Mouse (Mus musculus) kidney, embryonic 16.5 days (tissue): ENCODE data around the gene Gm13694. TPM values are rescaled to one million over a fixed set of nuclear protein-coding genes. Genes with fewer than 3 reads are reported as not detected.

Experiments used
- ATAC-seq: fragments of 200-750 bp; cut with Nextera tagmentation; 2 replicates; pipeline ENCODE4 v1.8.0; 2017; ENCODE audit warnings: moderate TSS enrichment; ENCODE audit not compliant: low FRiP score, low TSS enrichment
- H3K27ac ChIP-seq: fragments of 300-500 bp; sonication (generic); 2 replicates; pipeline ENCODE4 v1.5.1; 2014; ENCODE audit warnings: low read length
- H3K27me3 ChIP-seq: fragments of 300-500 bp; sonication (generic); 2 replicates; pipeline ENCODE4 v1.6.1; 2014; ENCODE audit warnings: low read length, control low read depth, mixed read lengths; ENCODE audit not compliant: insufficient read depth
- H3K36me3 ChIP-seq: fragments of 300-500 bp; sonication (generic); 2 replicates; pipeline ENCODE4 v1.6.1; 2014; ENCODE audit warnings: low read length, control low read depth, mixed read lengths; ENCODE audit not compliant: insufficient read depth
- H3K4me1 ChIP-seq: fragments of 300-500 bp; sonication (generic); 2 replicates; pipeline ENCODE4 v1.6.1; 2014; ENCODE audit warnings: low read length, control low read depth, mixed read lengths; ENCODE audit not compliant: insufficient read depth
- H3K4me2 ChIP-seq: fragments of 300-500 bp; sonication (generic); replicated peaks from 2 replicates; pipeline ENCODE4 v1.6.1; 2014; ENCODE audit warnings: low read depth, low read length
- H3K4me3 ChIP-seq: fragments of 300-500 bp; sonication (generic); 2 replicates; pipeline ENCODE4 v1.5.1; 2014; ENCODE audit warnings: mild to moderate bottlenecking, low read length
- H3K9ac ChIP-seq: fragments of 300-500 bp; sonication (generic); replicated peaks from 2 replicates; pipeline ENCODE4 v1.6.1; 2014; ENCODE audit warnings: low read length
- H3K9me3 ChIP-seq: fragments of 300-500 bp; sonication (generic); 2 replicates; pipeline ENCODE4 v1.6.1; 2016; ENCODE audit warnings: low read length, control low read depth
- WGBS: fragments of 180-500 bp; shearing (Covaris S2); extraction: QIAGEN DNeasy Blood & Tissue Kit; methylation state at CpG from one replicate; pipeline ENCODE4 v1.1.7; 2014; 5-methylcytosine and 5-hydroxymethylcytosine counted together
- polyA plus RNA-seq: library from polyadenylated mRNA; unstranded; fragments of >200 nt; fragmentation: Nextera tagmentation; extraction: Ambion mirVana; gene quantifications from 2 replicates; pipeline ENCODE4 v1.2.1, GENCODE M21; 2015

The Gm13694 gene
- polyA plus RNA-seq, 1 experiment from 2014 or later: not detected

DNA sequence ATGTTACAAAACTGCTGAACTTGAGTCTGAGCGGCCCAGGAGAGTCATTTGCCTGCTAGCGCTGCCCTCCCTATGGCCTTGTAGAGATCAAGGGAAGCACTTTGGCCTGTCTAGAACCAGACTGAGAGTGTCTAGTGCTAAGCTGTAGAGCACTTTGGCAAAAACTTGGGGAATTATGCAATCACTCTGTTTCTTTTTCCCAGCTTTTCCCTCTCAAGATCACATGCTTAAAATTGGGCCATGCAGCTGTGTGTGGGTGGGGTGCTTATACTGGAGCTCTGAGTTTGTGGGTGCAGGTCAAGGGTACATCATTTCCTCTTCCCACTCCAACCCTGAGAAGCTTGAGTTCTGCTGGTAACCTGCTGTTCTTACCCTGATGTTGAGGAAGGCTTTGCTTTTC, 44.2 kb downstream of the Gm13694 start:
- no peak overlapping the region for H3K27ac ChIP-seq
- WGBS: 82% methylated on average over 2 of the region's 2 CpGs
- no peak overlapping the region for H3K4me3 ChIP-seq
- no peak overlapping the region for H3K4me2 ChIP-seq
- H3K27me3 ChIP-seq: no peaks in the 10 kb centered on the region
- no peaks in the 10 kb centered on the region for H3K9me3 ChIP-seq
- 0 out of 2 replicates have a peak, but pooled peaks cover 5% of the 10 kb centered on the region for H3K4me1 ChIP-seq
- no peak overlapping the region for H3K9ac ChIP-seq
- no peaks in the 10 kb centered on the region for H3K36me3 ChIP-seq
- no peak for ATAC-seq

DNA sequence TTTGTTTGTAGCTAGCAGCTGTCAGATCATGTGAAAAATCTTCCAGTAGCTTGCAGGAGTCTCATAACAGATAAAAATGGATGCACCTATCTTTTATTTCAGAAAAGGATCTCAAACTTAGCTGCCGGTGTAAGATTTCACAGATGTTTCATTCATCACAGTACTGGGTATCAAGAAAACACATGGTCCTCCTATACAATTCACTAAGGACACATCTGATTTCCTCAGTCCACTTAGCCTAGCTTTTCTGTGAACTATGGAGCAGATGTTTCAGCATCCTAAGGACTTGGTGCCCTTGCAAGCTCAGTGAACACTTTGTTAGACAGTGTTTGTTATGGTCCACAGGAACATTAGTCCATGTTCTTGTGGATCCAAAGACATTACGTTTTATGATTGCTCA, 44.6 kb downstream of the Gm13694 start:
- Histone ChIP-seq H3K27ac (no peak overlapping the region), H3K4me3 (no peak overlapping the region), H3K36me3 (no peaks in the 10 kb centered on the region), H3K9me3 (no peaks in the 10 kb centered on the region), H3K4me2 (no peak overlapping the region), H3K27me3 (no peaks in the 10 kb centered on the region), H3K9ac (no peak overlapping the region), H3K4me1 (0 out of 2 replicates have a peak, but pooled peaks cover under 1% of the 10 kb centered on the region)
- 83% methylated on average over 2 of the region's 2 CpGs for WGBS
- ATAC-seq: no peak

DNA sequence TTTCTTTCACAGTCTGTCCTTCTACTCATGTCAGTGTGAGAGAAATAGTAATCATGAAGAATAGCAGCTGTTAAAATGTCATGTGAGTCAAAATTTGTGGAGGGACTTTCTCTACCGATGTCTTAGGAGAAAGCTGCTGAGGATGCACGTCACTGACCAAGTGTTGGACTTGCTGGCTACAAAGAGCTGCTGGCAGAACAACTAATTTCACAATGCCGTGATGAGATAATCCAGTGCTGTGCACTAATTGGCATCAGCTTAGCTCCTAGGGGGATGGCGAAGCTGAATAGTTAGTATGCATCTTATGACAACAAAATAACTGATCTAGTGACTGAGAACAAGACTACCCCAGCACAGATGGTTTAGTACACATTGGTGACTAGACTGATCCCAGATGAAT, 46.5 kb downstream of the Gm13694 start:
- H3K27me3 ChIP-seq: no peaks in the 10 kb centered on the region
- no peak for ATAC-seq
- no peak overlapping the region for H3K4me3 ChIP-seq
- H3K9me3 ChIP-seq: no peaks in the 10 kb centered on the region
- H3K9ac ChIP-seq: no peak overlapping the region
- H3K4me1 ChIP-seq: no peaks in the 10 kb centered on the region
- no peak overlapping the region for H3K27ac ChIP-seq
- H3K4me2 ChIP-seq: no peak overlapping the region
- H3K36me3 ChIP-seq: no peaks in the 10 kb centered on the region
- 57% methylated on average over 4 of the region's 4 CpGs for WGBS

Other genes with a start within 250 kb of the Gm13694 start
- gene Fam171b, start 166.3 kb upstream of the Gm13694 start, polyA plus RNA-seq: 5.4 and 5.9 TPM in 2 replicates
- gene Zswim2, start 37.7 kb upstream of the Gm13694 start, polyA plus RNA-seq: not detected in 2 replicates
- gene Gm13698, start 23.2 kb upstream of the Gm13694 start, polyA plus RNA-seq: not detected in 2 replicates
- gene Gm13693, start 17.4 kb upstream of the Gm13694 start, polyA plus RNA-seq: not detected in 2 replicates
- gene Gm13695, start 11.6 kb upstream of the Gm13694 start, polyA plus RNA-seq: not detected in 2 replicates
- not detected in 2 replicates for gene Gm13696, start 5.8 kb upstream of the Gm13694 start, polyA plus RNA-seq
- not detected in 2 replicates for gene Gm13697, start 5.8 kb downstream of the Gm13694 start, polyA plus RNA-seq
- not detected in 2 replicates for gene Gm13691, start 11.6 kb downstream of the Gm13694 start, polyA plus RNA-seq